Mouse (Mus musculus): ENCODE results near the gene Tmem198.

The Tmem198 gene

GRCm38 (mm10) chr1:75490785-75491551, 11.6 kb downstream of the Tmem198 start:
- DNase-seq: no peak

DNA sequence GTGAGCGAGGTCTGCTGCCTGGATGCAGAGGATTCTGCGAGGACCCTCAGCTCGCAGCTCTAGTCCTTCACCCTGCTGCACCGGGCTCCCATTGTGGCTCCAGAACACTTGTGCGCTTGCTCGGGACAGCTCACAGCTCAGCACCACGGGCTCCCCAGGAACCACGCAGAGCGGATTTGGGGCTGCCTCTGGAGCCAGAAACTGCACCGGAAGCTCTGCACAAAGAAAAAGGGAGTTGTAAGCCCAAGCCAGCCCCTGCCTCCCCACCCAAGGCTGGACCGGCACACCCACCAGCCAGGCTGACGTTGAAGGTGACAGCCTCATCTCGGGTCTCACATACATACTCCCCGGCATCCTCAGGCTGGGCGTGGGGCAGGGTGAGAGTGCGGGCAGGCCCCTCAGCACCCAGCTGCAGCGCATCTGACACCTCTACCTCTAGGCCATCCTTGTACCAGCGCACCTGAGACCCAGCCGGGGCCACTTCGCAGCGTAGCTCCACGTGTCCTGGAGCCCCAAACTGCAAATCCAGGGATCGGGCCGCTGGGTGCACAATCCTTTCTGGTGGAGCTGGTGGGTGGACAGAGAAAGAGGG, 13.3 kb downstream of the Tmem198 start:
- DNase-seq: no peak

DNA sequence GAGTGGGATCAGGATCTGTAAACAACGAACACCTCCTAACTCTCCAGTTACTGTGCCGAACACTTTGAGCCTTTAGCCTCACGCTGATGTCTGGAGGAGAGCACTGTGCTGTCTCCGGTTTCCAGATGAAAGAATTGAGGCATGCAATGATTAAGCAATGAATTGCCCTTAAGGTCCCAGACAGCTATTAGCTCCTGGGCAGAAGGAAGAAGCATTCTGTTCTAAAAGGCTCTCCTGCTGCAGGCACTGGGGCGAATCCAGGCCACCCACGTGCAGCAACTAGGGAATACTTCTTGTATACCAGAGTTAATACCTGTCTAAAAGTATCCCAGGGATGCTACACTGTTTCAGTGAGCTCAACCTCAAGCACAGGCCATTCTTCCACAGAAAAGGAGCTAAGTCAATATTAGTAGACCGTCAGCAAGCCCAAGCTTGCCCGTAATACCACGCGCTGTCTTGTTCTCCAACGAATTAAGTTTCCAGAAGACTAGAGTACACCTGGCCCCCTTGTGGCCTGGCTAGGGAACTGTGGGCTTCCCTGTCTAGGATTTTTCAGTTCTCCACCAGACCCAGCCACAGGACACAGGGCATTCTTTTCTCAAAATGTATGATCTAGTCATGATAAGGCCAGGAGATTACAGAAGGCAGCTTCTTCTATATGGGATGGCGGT, 15.7 kb downstream of the Tmem198 start:
- peak; percentile 43 for DNase-seq

GRCm38 (mm10) chr1:75498897-75499296, 19.6 kb downstream of the Tmem198 start:
- DNase-seq: no peak

DNA sequence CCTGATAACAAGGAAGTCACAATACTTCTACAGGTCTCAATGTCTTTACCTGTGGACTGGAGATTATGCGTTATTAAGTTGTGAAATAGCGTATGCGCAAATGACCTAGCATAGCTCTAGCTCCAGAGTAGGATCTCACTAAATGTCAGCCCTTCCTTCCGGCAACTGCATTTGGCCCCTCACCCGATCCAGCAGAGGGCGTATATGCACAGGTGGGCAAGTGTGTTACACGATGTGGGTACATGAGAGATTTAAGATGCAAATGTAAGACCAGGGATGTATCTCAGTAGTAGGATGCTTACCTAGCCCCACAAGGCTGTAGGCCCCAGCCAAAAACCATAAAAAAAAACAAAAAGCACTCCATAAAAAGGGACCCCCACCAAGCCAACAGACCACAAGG, 20.1 kb downstream of the Tmem198 start:
- no peak for DNase-seq

GRCm38 (mm10) chr1:75501905-75502304, 22.6 kb downstream of the Tmem198 start:
- DNase-seq: no peak

GRCm38 (mm10) chr1:75502945-75503650, 23.8 kb downstream of the Tmem198 start:
- no peak for DNase-seq

DNA sequence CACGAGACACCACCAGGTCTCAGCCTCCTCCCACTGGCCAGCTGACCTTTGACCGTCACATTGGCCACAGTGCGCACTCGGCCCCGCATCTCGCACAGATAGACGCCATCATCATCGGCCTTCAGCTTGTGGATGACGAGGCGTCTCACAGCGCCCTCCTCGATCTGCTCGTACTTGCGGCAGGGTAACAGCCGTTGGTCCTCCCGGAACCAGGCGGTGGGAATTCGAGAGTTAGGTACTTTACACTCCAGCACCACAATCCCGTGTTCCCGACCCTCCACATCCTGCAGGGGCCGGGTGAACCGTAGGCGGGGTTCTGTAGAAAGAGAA, 24.3 kb downstream of the Tmem198 start:
- no peak for DNase-seq

DNA sequence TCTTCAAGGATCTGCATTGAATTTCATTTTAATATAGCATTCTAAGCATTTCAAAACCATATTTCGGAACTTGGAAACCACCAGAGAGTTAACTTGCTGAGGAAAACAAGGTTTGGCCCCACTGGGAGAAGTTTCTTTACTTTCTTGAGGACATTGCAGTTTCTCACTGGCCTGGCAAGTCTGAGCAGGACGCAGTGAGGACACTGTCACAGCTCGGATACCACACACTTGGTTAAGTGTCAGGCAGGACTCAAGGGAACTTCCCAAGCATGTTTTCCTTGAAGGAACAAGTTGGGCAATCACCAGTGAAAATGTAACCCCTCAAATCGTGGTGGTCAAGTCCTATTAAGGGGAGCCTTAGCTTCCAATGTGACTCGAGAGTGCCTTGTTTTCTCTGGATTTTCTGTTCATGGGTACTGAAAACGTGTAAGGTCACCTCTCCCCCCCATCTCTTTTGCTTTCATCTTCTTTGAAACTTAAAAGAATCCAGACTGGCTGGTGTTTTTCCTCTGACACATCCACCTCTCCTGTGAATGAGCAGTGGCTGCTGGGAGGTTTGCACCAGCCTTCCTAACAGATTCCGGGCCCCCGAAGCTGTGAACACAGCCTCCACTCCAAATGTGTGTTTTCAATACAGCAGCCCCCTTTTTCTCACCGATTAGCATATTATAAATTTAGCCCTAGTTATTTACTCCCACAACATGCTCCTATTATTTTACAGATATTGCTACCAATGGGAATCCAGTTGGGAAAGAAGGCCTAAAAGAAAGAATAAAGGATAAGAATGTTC, 25.1 kb downstream of the Tmem198 start:
- no peak for DNase-seq

- peak; percentile 68 for DNase-seq
Measured at GRCm38 (mm10) chr1:75505159-75505955, 26.0 kb downstream of the Tmem198 start.

GRCm38 (mm10) chr1:75505956-75506831, 26.9 kb downstream of the Tmem198 start, which contains the start of gene Obsl1:
TSS of gene Obsl1 (minus strand) at chr1:75506452.
- DNase-seq: peak; percentile 73

GRCm38 (mm10) chr1:75507006-75507405, 27.7 kb downstream of the Tmem198 start, which contains the start of gene Inha:
TSS of gene Inha (plus strand) at chr1:75507077.
- no peak for DNase-seq

DNA sequence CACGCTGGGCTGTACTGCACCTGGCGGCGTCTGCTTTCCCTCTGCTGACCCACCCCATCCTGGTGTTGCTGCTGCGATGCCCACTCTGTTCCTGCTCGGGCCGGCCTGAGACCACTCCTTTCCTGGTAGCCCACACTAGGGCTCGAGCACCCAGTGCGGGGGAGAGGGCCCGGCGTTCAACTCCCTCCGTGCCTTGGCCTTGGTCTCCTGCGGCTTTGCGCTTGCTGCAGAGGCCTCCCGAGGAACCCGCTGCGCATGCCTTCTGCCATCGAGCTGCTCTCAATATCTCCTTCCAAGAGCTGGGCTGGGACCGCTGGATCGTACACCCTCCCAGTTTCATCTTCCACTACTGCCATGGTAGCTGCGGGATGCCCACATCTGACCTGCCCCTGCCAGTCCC, 30.3 kb downstream of the Tmem198 start:
- DNase-seq: no peak

- no peak for DNase-seq
Measured at GRCm38 (mm10) chr1:75510154-75510553, 30.8 kb downstream of the Tmem198 start.

DNA sequence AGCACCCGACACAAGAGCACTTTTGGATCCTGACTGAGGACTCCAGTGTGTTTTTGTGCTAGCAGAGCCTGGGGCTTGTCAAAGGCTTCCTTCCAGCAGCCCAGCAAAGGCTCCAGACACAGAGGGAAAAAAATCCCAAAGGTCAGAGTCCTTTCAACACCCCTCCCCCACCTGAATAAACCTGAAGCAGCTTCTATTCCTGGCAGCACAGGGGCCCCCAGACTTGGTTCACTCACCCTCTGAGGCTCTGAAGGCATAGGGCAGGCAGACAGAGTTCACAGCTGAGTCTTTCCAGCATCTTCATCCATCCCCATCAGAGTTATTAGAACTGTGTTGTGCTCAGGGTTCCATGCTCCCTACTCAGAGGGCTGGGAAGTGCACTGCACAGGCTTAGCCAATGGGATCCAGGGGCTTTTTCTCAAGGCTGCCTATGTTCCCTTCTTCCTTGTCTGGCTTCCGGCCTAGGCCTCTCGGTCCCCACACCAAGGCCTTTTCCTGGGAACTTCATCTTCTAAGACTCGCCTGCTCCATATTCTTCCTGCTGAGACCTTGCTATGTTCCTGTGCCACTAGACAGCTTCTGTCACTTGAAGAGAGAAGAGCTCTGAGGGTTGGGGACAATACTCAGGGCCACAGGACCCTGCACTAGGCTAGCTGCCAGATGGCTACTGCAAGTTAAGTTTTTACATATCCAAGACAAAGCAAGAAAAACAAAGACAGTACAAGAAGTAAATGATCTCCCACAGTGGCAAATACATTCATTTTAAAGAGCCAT, 32.3 kb downstream of the Tmem198 start:
- no peak for DNase-seq

GRCm38 (mm10) chr1:75512550-75512949, 33.2 kb downstream of the Tmem198 start:
- no peak for DNase-seq

GRCm38 (mm10) chr1:75516703-75517380, 37.5 kb downstream of the Tmem198 start:
- DNase-seq: no peak

- DNase-seq: no peak
Measured at GRCm38 (mm10) chr1:75517984-75518383, 38.7 kb downstream of the Tmem198 start.

DNA sequence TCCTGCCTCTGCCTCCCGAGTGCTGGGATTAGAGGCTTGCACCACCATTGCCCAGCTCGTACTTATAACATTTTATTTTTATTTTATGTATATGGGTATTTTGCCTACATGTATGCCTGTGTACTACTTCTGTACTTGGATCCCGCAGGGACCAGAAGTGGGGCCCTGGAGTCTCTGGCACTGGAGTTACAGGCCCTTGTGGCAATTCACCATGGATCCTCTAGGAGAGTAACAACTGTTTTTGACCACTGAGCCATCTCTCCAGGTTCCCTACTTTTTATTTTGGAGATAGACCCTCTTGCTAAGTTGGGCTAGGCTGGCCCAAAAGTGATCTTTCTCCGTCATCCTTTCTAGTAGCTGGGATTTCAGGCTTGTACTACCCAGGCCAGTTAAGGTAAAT, 39.1 kb downstream of the Tmem198 start:
- no peak for DNase-seq

All from lung, postnatal 14 days (tissue).